Mouse (Mus musculus): Measurements from ENCODE around the gene Arsk.

Gene Arsk

DNA sequence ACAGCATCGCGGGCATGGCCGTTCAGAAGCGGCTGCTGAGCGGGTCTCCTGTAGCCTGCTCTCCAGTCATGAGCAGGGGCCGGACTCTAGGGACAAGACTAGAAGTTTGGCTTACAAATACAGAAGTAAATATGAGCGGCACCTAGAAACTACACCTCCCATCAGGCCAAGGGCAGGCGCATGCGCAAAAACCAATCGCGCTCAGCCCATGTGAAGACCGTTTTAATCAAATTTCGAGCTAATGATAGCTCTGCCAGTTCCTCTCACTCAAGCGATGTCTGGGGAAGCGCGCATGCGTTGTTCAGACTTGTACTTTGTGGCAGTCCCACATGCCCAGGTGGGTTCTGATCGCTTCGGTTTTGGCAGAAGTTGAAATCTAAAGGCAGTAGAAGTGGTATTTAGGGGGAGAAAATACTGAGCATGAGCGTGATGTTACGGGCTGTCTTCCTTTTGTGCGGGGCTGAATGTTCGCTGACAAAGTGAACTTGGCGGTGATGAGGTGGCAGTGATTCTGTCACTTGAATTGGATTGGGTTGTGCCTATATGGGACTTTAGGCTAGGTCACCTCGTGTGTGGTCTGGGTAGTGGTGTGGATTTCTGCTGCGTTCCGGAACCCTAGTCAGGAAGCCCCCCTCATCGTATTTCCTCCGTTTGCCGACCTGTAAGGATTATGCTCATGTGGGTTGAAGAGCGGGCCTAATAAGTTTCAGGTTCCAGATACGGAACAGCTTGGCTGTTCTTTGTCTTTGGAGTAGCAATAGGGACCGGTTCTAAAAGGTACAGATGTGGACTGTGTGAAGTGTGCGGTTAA, at the start of gene Arsk, which contains the start of gene Ttc37:
TSS of gene Arsk (minus strand) at position 168 of the 811 bp plus-strand sequence.
TSS of gene Ttc37 (plus strand) at position 242 of the 811 bp plus-strand sequence.
- DNase-seq (ENCODE audit: low spot score in 2 of 2), result peak; percentile 91 to 95

DNA sequence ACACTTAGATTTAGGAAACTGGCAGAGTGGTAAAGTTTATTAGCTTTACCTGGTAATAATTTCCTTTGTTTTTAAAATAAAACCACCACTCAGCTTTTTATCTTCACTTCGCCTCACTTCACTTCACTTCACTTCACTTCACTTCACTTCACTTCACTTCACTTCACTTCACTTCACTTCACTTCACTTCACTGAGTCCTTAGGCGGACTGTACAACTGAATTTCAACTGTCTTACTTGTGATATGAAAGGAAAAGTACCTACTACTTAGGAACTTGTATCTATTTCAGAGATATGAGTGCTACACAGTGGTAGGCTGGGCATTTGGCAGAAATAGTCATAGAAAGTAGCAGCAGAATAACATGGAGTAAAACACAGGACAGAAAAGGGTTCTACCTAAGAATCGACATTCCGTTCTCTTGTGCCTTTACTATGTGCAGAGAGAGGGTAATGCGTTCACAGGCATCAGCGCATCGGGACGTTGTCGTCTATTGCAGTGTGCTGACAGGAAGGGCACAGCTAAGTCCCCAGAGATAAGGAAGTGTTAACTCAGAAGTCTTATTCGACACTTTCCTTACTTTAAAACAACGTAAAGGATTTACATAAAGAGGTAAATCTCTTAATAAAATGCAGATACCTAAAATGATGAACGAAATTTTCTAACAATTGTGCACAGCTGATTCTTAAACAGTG, 42.8 kb upstream of the Arsk start:
- DNase-seq (ENCODE audit: low spot score in 2 of 2), result no peak

GRCm38 (mm10) chr13:76138862-76139261, 40.4 kb upstream of the Arsk start:
- no peak for DNase-seq (ENCODE audit: low spot score in 2 of 2)

DNA sequence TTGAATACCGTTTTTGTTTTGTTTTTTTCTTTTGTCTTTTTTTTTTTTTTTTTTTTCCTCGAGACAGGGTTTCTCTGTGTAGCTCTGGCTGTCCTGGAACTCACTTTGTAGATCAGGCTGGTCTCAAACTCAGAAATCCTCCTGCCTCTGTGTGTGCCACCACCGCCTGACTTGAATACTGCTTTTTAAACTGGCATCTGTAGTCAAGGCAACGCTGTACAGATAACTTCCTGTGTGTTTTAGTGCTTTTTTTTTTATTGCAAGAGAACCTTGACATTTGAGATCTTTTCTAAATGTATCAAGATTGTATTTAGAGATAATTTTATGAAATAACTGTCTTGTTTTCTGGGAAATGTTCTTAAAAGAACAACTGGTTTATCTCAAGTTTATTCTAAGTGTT, 34.0 kb upstream of the Arsk start:
- no peak for DNase-seq (ENCODE audit: low spot score in 2 of 2)

DNA sequence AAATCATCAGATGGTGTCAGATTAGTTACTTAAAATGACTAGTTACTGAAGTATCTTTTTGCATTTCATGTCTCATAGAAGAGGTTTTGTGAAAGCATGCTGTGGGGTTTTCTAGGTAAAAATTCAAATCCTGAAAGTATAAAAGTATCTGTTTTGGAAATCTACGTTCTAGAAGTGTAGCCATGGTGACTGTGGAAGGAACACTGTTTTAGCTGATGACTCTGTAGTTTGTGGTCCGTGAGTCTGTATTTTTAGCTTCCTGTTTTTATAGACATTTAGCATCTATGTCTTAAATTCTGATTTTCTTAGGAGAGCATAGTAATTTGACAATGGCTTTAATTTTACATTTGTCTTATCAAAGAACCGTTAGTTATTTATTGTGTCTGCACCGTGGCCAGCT, 30.3 kb upstream of the Arsk start:
- no peak for DNase-seq (ENCODE audit: low spot score in 2 of 2)

GRCm38 (mm10) chr13:76109069-76109824, 10.8 kb upstream of the Arsk start:
- no peak for DNase-seq (ENCODE audit: low spot score in 2 of 2)

GRCm38 (mm10) chr13:76101989-76102388, 3.5 kb upstream of the Arsk start:
- no peak for DNase-seq (ENCODE audit: low spot score in 2 of 2)

DNA sequence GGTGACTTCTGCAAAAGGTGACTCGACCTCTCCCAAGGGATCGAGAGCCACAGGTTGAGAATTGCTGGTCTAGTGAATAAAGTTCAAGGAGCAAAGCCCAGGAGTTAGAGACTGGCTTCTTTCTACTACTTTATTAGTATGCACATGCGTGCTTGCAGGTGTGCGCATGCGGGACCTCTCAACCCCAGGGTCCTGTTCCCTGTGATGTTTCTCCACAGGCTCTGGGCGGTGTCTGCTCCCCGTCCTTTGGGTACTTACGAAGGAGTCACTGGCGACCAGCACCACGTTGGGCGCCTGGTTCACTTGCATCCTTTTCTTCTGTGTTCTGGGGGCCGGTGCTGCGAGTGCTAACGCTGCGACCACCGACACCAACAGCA, 356 bp downstream of the Arsk start:
- DNase-seq (ENCODE audit: low spot score in 2 of 2), result no peak

DNA sequence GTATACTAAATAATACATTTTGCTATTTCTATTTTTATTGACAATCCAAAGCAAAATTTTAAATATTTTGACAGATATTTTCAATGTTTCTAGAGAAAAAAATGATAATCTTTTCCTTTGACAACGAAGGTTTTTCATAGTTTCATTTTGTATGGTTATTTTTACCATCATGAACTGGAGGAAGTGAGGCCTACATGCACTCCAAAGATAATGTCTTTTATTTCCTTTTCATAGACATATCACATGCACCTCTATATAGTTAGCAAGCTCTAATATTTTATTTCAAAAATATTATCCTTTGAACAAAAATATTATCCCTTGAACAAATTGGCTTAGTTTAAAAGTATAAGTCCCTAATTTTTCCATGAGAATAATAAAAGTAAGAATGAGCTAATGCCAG, 24.1 kb downstream of the Arsk start:
- no peak for DNase-seq (ENCODE audit: low spot score in 2 of 2)

- DNase-seq (ENCODE audit: low spot score in 2 of 2), result no peak
These were observed 34.0 kb downstream of the Arsk start for GRCm38 (mm10) chr13:76064363-76064945.

DNA sequence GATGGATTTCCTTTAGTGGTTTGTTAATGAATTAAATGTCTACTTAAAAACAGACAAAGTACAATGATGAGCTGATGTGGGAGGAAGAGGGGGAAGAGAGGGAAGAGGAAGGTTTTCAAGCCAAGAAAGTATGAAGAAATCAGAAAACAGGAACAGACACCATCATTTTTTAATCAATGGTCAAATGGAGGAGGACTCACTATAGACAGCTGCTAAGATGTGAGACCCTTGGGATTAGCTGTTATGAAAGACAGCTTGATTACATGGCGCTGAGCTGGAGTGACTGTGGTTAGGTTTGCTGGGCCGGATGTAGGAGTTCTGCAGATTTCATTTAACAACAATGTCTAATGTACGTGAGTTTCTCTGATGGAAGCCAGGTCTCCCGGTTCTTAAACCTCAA, 34.9 kb downstream of the Arsk start:
- no peak for DNase-seq (ENCODE audit: low spot score in 2 of 2)

- DNase-seq (ENCODE audit: low spot score in 2 of 2), result no peak
These were observed 35.9 kb downstream of the Arsk start for GRCm38 (mm10) chr13:76062569-76062968.

- DNase-seq (ENCODE audit: low spot score in 2 of 2), result no peak
These were observed 36.3 kb downstream of the Arsk start for GRCm38 (mm10) chr13:76062126-76062525.

GRCm38 (mm10) chr13:76059591-76059990, 38.9 kb downstream of the Arsk start:
- no peak for DNase-seq (ENCODE audit: low spot score in 2 of 2)

GRCm38 (mm10) chr13:76057267-76058069, 41.0 kb downstream of the Arsk start:
- DNase-seq (ENCODE audit: low spot score in 2 of 2), result no peak

DNA sequence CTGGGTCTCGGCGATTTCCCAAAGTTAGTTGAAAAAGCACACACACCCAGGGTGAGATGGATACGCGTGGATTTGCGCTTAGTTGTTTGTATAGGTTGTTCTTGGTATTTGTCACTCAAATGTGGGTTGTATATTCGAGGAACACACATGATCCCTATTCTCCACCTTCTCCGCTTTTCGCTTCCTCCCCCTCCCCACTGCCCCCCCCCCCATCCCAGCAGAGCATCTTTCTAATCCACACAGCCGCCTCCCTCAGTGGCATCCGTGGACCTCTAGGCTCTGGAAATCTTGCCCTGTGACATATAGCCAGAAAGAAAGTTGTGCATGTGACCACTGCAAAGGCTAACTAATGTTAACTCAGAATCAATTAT, 41.6 kb downstream of the Arsk start, which contains the start of gene Gpr150:
TSS of gene Gpr150 (minus strand) at position 101 of the 371 bp plus-strand sequence.
- DNase-seq (ENCODE audit: low spot score in 2 of 2), result no peak

DNA sequence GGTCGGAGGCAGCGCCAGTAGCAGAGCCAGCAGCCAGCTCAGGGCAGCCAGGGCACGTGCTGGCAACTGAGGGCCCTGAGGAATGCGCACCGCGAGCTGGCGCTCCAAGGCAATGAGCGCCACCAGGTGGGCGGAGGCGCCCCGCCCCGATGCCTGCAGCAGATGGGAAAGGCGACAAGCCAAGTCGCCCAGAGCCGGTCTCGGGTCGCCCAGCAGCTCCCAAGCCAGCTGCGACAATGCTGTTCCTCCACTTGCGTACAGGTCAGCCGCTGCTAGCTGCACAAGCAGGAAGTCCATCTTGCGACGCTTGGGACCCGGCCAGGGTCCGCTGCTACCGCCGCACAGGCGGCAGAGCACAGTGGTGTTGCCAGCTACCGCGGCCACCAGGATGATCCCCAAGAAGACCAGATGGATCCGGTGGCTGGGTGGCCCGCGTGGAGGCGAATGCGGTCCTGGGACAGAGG, 42.2 kb downstream of the Arsk start:
- DNase-seq (ENCODE audit: low spot score in 2 of 2), result peak; percentile 5 to 42

GRCm38 (mm10) chr13:76055391-76056232, 42.8 kb downstream of the Arsk start:
- DNase-seq (ENCODE audit: low spot score in 2 of 2), result peak in 1 of 2 experiments; percentile 5

GRCm38 (mm10) chr13:76044971-76045370, 53.5 kb downstream of the Arsk start:
- DNase-seq (ENCODE audit: low spot score in 2 of 2), result no peak

- DNase-seq (ENCODE audit: low spot score in 2 of 2), result no peak
These were observed 56.0 kb downstream of the Arsk start for GRCm38 (mm10) chr13:76042455-76042854.

Data from natural killer cell, adult 2 months (primary cell).